Mouse (Mus musculus): ENCODE measurements around the gene Gm10128.
"Not testable (repeated sequence)": the region's sequence is repeated elsewhere in the genome, so short reads cannot be mapped to it uniquely, and the experiment has no call there.

- not testable (repeated sequence) for TF ChIP-seq MYOG (IDR thresholded peaks at IDR 0.05; ENCODE audit: control insufficient read depth in 1 of 3, insufficient read depth in 1 of 3, insufficient read length in 2 of 3, low read depth in 2 of 3); POLR2AphosphoS2 (IDR thresholded peaks at IDR 0.05; ENCODE audit: insufficient read length, low read depth); MAX (IDR thresholded peaks at IDR 0.05; ENCODE audit: low read depth); POLR2A (IDR thresholded peaks at IDR 0.05; ENCODE audit: insufficient read length, low read depth); TCF3 (IDR thresholded peaks at IDR 0.05; ENCODE audit: insufficient read length, low read depth)
Observed at GRCm38 (mm10) chr14:7658101-7659074, 14.6 kb upstream of the Gm10128 start.

Data from myocyte (in vitro differentiated cells).